Mouse (Mus musculus): Measurements from ENCODE around the gene Pltp. TPM values are rescaled to one million over a fixed set of nuclear protein-coding genes. Genes with fewer than 3 reads are reported as not detected.
A peak's percentile ranks its signal among the peaks of the same experiment; 100 is the strongest.
"Not testable (repeated sequence)": the region's sequence is repeated elsewhere in the genome, so short reads cannot be mapped to it uniquely, and the experiment has no call there.

Pltp gene
- polyA plus RNA-seq, 1 experiment from 2014 or later: 83.9 TPM

GRCm38 (mm10) chr2:164885788-164886187 is 28.3 kb upstream of the Pltp start:
- ATAC-seq: no peak
- Histone ChIP-seq H3K9me3 (replicated peaks; ENCODE audit: control insufficient read depth, low read length, poor library complexity, severe bottlenecking) (no peaks in the 10 kb centered on the region), H3K9ac (ENCODE audit: low read depth, low read length) (no peak overlapping the region), H3K36me3 (ENCODE audit: control insufficient read depth, insufficient read depth, low read length) (peaks cover 53% of the 10 kb centered on the region), H3K27me3 (ENCODE audit: control insufficient read depth, insufficient read depth, low read depth, low read length) (no peaks in the 10 kb centered on the region), H3K4me1 (ENCODE audit: control insufficient read depth, insufficient read depth, low read length) (peaks cover 5% of the 10 kb centered on the region), H3K4me2 (ENCODE audit: low read length) (no peak overlapping the region), H3K4me3 (ENCODE audit: low read depth, low read length) (no peak overlapping the region), H3K27ac (ENCODE audit: low read length) (peak overlapping the region; percentile 53; the same call in 1 of the 2 replicates)
- 70% methylated on average over 7 of the region's 7 CpGs for WGBS

DNA sequence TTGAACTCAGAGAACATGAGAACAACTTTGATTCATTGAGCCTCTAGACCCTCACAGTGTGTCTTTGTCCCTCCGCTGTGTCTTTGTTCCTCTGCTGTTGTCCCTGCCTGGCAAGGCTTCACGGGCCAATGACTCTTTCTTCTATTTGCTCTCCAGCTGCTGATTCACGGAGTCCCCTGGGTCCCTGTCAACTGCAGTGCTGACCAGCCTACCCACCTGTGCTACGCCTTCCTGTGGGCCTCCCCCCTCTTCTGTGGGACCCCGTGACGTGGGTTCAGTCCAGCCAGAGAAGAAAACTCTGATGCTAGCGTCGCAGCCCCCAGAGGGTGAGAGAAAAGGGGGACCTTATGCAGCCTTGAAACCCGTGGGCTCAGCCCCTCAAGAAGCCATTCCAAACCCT is 25.1 kb upstream of the Pltp start:
- Histone ChIP-seq H3K36me3 (ENCODE audit: control insufficient read depth, insufficient read depth, low read length) (peaks cover 32% of the 10 kb centered on the region), H3K9me3 (replicated peaks; ENCODE audit: control insufficient read depth, low read length, poor library complexity, severe bottlenecking) (no peaks in the 10 kb centered on the region), H3K27ac (ENCODE audit: low read length) (no peak overlapping the region), H3K4me2 (ENCODE audit: low read length) (no peak overlapping the region), H3K4me1 (ENCODE audit: control insufficient read depth, insufficient read depth, low read length) (peaks cover 19% of the 10 kb centered on the region), H3K27me3 (ENCODE audit: control insufficient read depth, insufficient read depth, low read depth, low read length) (no peaks in the 10 kb centered on the region), H3K9ac (ENCODE audit: low read depth, low read length) (no peak overlapping the region), H3K4me3 (ENCODE audit: low read depth, low read length) (no peak overlapping the region)
- 29% methylated on average over 9 of the region's 9 CpGs for WGBS
- no peak for ATAC-seq

DNA sequence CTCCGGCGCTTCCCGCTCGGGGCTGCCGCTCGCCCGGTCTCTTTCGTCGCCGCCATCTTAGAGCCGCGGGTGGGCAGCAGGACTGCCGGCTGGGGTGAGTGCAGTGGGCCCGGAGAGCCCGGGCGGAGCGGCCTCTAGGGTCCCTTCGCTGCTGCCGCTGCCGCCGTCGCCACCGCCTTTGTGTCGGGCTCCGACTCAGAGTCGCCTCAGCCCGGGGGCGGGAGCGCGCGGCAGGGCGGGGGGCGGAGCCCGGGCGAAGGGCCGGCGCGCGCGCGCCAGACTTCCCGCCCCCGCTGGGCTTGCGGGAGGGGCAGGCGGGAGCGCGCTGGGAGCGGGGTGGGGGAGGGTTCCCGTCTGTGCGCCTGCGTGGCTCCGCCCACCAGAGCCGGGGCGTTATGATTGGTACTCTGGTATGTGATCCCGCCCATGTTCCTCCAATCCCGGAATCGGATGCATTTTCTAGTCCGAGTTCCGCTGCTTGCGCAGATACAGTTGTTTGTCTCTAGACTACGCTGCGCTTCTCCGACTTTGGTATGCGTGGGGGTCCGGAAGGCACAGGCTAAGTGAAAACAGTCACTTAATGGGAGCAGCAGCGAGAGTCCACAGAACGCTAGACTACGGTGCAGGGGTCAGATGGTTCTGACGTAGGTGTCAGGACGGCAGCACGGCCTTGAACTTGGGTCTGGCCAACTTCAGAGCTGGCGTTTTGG is 22.2 kb upstream of the Pltp start:
- ATAC-seq: peak; percentile 88
- under 1% methylated on average over 65 of the region's 72 CpGs for WGBS
- Histone ChIP-seq H3K9me3 (replicated peaks; ENCODE audit: control insufficient read depth, low read length, poor library complexity, severe bottlenecking) (no peaks in the 10 kb centered on the region), H3K36me3 (ENCODE audit: control insufficient read depth, insufficient read depth, low read length) (peaks cover 8% of the 10 kb centered on the region), H3K27ac (ENCODE audit: low read length) (peak overlapping the region; percentile 100), H3K9ac (ENCODE audit: low read depth, low read length) (peak overlapping the region; percentile 100), H3K4me1 (ENCODE audit: control insufficient read depth, insufficient read depth, low read length) (peaks cover 16% of the 10 kb centered on the region), H3K4me3 (ENCODE audit: low read depth, low read length) (peak overlapping the region; percentile 85), H3K4me2 (ENCODE audit: low read length) (peak overlapping the region; percentile 88), H3K27me3 (ENCODE audit: control insufficient read depth, insufficient read depth, low read depth, low read length) (no peaks in the 10 kb centered on the region)

DNA sequence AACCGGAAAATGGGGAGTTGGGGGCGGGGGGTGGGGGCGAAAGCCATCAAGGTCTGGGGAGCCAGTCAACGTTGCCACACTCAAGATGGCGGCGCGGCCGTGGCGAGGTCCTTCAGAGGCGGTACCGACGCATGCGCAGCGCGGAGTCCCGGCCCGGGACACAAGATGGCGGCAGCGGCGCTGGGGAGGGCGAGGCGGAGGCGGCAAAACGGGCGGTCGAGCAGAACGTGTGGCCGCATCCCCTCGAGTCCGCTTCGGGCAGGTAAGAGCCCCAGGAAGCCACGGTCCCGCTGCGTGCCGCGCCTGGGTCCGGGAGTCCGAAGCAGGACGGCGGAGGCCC is 21.7 kb upstream of the Pltp start, which contains the start of gene Pcif1:
TSS of gene Pcif1 (plus strand) at position 77 of the 340 bp plus-strand sequence.
- Histone ChIP-seq H3K4me3 (ENCODE audit: low read depth, low read length) (peak within 1 kb of the TSS; percentile 85), H3K27me3 (ENCODE audit: control insufficient read depth, insufficient read depth, low read depth, low read length) (no peaks in the 10 kb centered on the region), H3K4me1 (ENCODE audit: control insufficient read depth, insufficient read depth, low read length) (peaks cover 16% of the 10 kb centered on the region), H3K9me3 (replicated peaks; ENCODE audit: control insufficient read depth, low read length, poor library complexity, severe bottlenecking) (no peaks in the 10 kb centered on the region), H3K36me3 (ENCODE audit: control insufficient read depth, insufficient read depth, low read length) (peaks cover 6% of the 10 kb centered on the region; the same call in 1 of the 2 replicates), H3K9ac (ENCODE audit: low read depth, low read length) (peak within 1 kb of the TSS; percentile 100), H3K4me2 (ENCODE audit: low read length) (peak within 1 kb of the TSS; percentile 88), H3K27ac (ENCODE audit: low read length) (peak within 1 kb of the TSS; percentile 100)
- peak; percentile 91 for ATAC-seq
- WGBS: 3% methylated on average over 32 of the region's 40 CpGs

GRCm38 (mm10) chr2:164878509-164879227 is 21.2 kb upstream of the Pltp start:
- peak; percentile 49 for ATAC-seq
- WGBS: 1% methylated on average over 28 of the region's 28 CpGs

GRCm38 (mm10) chr2:164877376-164878215 is 20.1 kb upstream of the Pltp start:
- Histone ChIP-seq H3K27ac (ENCODE audit: low read length) (peak overlapping the region; percentile 100; the same call in 1 of the 2 replicates), H3K4me1 (ENCODE audit: control insufficient read depth, insufficient read depth, low read length) (peaks cover 16% of the 10 kb centered on the region), H3K4me2 (ENCODE audit: low read length) (peak overlapping the region; percentile 87)
- H3K9ac ChIP-seq (ENCODE audit: low read depth, low read length); ATAC-seq; H3K27me3 ChIP-seq (ENCODE audit: control insufficient read depth, insufficient read depth, low read depth, low read length); H3K36me3 ChIP-seq (ENCODE audit: control insufficient read depth, insufficient read depth, low read length); H3K9me3 ChIP-seq (replicated peaks; ENCODE audit: control insufficient read depth, low read length, poor library complexity, severe bottlenecking); H3K4me3 ChIP-seq (ENCODE audit: low read depth, low read length): not testable (repeated sequence)
- 76% methylated on average over 11 of the region's 11 CpGs for WGBS

More at GRCm38 (mm10) chr2:164878509-164879227, 21.2 kb upstream of the Pltp start:
- Histone ChIP-seq H3K4me1 (ENCODE audit: control insufficient read depth, insufficient read depth, low read length) (peaks cover 16% of the 10 kb centered on the region), H3K27me3 (ENCODE audit: control insufficient read depth, insufficient read depth, low read depth, low read length) (no peaks in the 10 kb centered on the region), H3K27ac (ENCODE audit: low read length) (peak overlapping the region; percentile 100), H3K36me3 (ENCODE audit: control insufficient read depth, insufficient read depth, low read length) (peaks cover under 1% of the 10 kb centered on the region; the same call in 1 of the 2 replicates), H3K4me2 (ENCODE audit: low read length) (peak overlapping the region; percentile 87), H3K4me3 (ENCODE audit: low read depth, low read length) (peak overlapping the region; percentile 85), H3K9ac (ENCODE audit: low read depth, low read length) (peak overlapping the region; percentile 100), H3K9me3 (replicated peaks; ENCODE audit: control insufficient read depth, low read length, poor library complexity, severe bottlenecking) (no peaks in the 10 kb centered on the region)

- not testable (repeated sequence) for ATAC-seq; H3K4me3 ChIP-seq (ENCODE audit: low read depth, low read length)
- 57% methylated on average over 2 of the region's 2 CpGs for WGBS
Measured at GRCm38 (mm10) chr2:164875648-164876047, 18.1 kb upstream of the Pltp start.

DNA sequence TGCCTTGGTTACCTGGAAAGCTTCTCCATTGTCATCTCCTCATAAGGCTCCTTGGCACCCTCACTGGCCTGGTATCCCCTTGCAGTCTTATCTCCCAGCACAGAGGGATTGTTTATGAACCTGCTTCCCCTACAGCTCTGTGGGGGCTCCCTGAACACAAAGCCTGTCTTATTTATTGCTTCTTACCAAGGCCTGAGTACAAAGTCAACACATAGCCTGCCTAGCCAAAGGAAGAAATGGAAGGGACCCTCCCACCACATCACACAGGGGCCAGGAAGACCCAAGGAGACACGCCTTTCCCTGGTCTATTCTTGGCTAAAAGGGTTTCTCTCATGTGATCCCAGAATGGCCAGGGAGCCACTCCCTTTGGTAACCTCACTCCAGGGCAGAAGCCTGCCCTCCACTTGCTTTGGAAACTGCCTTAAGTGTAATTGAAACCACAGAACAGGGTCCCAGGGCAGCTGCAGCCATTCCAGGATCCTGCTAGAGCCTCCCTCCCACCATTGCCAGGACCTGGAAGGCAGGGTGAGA is 16.8 kb upstream of the Pltp start:
- H3K27ac ChIP-seq (ENCODE audit: low read length): peak overlapping the region; percentile 35; the same call in 1 of the 2 replicates
- H3K4me2 ChIP-seq (ENCODE audit: low read length): no peak overlapping the region
- H3K36me3 ChIP-seq (ENCODE audit: control insufficient read depth, insufficient read depth, low read length): no peaks in the 10 kb centered on the region
- H3K9me3 ChIP-seq (replicated peaks; ENCODE audit: control insufficient read depth, low read length, poor library complexity, severe bottlenecking): no peaks in the 10 kb centered on the region
- peaks cover 8% of the 10 kb centered on the region for H3K4me1 ChIP-seq (ENCODE audit: control insufficient read depth, insufficient read depth, low read length)
- H3K9ac ChIP-seq (ENCODE audit: low read depth, low read length): no peak overlapping the region
- WGBS: 41% methylated on average over 1 of the region's 1 CpGs
- no peaks in the 10 kb centered on the region for H3K27me3 ChIP-seq (ENCODE audit: control insufficient read depth, insufficient read depth, low read depth, low read length)
- H3K4me3 ChIP-seq (ENCODE audit: low read depth, low read length): no peak overlapping the region
- ATAC-seq: no peak

More at GRCm38 (mm10) chr2:164875648-164876047, 18.1 kb upstream of the Pltp start:
- not testable (repeated sequence) for H3K9me3 ChIP-seq (replicated peaks; ENCODE audit: control insufficient read depth, low read length, poor library complexity, severe bottlenecking); H3K36me3 ChIP-seq (ENCODE audit: control insufficient read depth, insufficient read depth, low read length); H3K4me2 ChIP-seq (ENCODE audit: low read length); H3K27ac ChIP-seq (ENCODE audit: low read length); H3K9ac ChIP-seq (ENCODE audit: low read depth, low read length); H3K27me3 ChIP-seq (ENCODE audit: control insufficient read depth, insufficient read depth, low read depth, low read length)
- H3K4me1 ChIP-seq (ENCODE audit: control insufficient read depth, insufficient read depth, low read length): peaks cover 13% of the 10 kb centered on the region
